Mouse (Mus musculus) MEL (cell line): ENCODE data around the gene Ggcx.

Experiments
- MAFK ChIP-seq: IDR thresholded peaks from 2 replicates; pipeline ENCODE4 v1.6.1; 2011; ENCODE audit warnings: low read depth, mild to moderate bottlenecking, low read length, improper control_type of control experiment, borderline replicate concordance
- NELFE ChIP-seq: IDR thresholded peaks from 2 replicates; pipeline ENCODE4 v1.6.1; 2011; ENCODE audit warnings: low read depth, low read length, improper control_type of control experiment
- POLR2A ChIP-seq, 2 experiments: IDR thresholded peaks; 2 replicates each; pipeline ENCODE4 v1.6.1; 2011 to 2012; ENCODE audit warnings: low read length in 2 of 2, mild to moderate bottlenecking in 2 of 2, control low read depth in 1 of 2, improper control_type of control experiment in 1 of 2, low read depth in 1 of 2, moderate library complexity in 1 of 2; ENCODE audit not compliant: control insufficient read depth in 1 of 2, insufficient read depth in 1 of 2, poor library complexity in 1 of 2
- POLR2AphosphoS2 ChIP-seq: IDR thresholded peaks from 2 replicates; pipeline ENCODE4 v1.6.1; 2011; ENCODE audit warnings: low read length, improper control_type of control experiment
- ZKSCAN1 ChIP-seq: IDR thresholded peaks from 2 replicates; pipeline ENCODE4 v1.6.1; 2012; ENCODE audit warnings: low read depth, mild to moderate bottlenecking, inconsistent platforms, low read length, improper control_type of control experiment, moderate library complexity

GRCm38 (mm10) chr6:72369557-72369956, 44.6 kb upstream of the Ggcx start:
- no peak for TF ChIP-seq MAFK
- no peak for TF ChIP-seq POLR2A (IDR thresholded peaks at IDR 0.05; ENCODE audit: control insufficient read depth in 1 of 2, insufficient read depth in 1 of 2, low read depth in 1 of 2, low read length in 2 of 2, poor library complexity in 1 of 2)
- TF ChIP-seq POLR2AphosphoS2 = no peak
- no peak for TF ChIP-seq NELFE
- no peak for TF ChIP-seq ZKSCAN1
